Mouse (Mus musculus) layer of hippocampus, postnatal 14 days (tissue): ENCODE results near the gene A030003K21Rik. TPM values are rescaled to one million over a fixed set of nuclear protein-coding genes. Genes with fewer than 3 reads are reported as not detected.
"Not testable (repeated sequence)": the region's sequence is repeated elsewhere in the genome, so short reads cannot be mapped to it uniquely, and the experiment has no call there.

ENCODE experiments used
- DNase-seq, 2 experiments: peaks; one replicate each; pipeline ENCODE4 v3.0.0; 2021 to 2022; ENCODE audit warnings: low spot score in 2 of 2, mixed read lengths in 1 of 2
- total RNA-seq, 2 experiments: library from RNA; stranded (reverse); gene quantifications; 2 replicates each; pipeline ENCODE4 v1.2.3; 2021

Gene A030003K21Rik
- total RNA-seq, 2 experiments from 2014 or later = not detected

GRCm38 (mm10) chr1:82913434-82913833, 29.8 kb downstream of the A030003K21Rik start:
- not testable (repeated sequence) for DNase-seq

DNA sequence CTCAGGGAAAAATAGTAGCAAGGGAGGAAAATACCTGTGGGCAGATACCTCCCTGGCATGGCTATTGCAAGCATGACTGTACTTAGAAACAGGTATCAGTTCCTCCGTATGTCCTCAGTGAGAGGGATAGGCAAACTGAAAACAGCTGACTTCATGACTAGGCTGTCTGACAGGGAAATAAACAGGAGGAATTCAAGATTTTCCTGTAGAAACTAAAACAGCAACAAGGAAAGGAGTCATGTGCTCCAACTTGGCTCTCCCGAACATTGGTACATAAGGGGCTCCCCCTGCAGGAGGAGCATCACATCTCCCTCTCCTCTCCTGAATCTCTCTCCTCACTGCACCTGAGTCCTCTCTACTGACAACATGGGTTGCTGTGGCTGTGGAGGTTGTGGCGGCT, 30.2 kb downstream of the A030003K21Rik start, which contains the start of gene A030005L19Rik:
A030005L19Rik (plus strand) TSS at position 301 of the 400 bp plus-strand sequence.
- DNase-seq = no peak

GRCm38 (mm10) chr1:82905886-82906285, 37.3 kb downstream of the A030003K21Rik start:
- DNase-seq = no peak

DNA sequence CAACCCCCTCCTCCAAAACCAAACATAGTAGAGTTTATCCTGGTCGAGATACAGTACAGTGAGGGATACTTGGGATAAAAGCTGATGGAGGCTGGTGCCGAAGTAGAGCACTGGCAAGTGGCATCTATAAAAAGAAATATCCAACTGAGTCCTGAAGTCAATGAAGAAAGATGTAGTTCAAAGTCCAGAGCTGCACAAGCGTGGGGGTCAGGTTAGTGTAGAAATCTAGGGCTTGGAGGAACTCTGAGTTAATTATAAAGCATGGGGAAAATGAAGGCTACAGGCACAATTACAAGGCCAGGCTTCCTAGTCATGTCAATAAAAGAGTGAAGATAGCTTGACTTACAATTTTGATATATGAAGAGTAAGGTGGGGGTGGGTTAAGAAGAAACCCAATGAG, 42.0 kb downstream of the A030003K21Rik start:
- DNase-seq = no peak

DNA sequence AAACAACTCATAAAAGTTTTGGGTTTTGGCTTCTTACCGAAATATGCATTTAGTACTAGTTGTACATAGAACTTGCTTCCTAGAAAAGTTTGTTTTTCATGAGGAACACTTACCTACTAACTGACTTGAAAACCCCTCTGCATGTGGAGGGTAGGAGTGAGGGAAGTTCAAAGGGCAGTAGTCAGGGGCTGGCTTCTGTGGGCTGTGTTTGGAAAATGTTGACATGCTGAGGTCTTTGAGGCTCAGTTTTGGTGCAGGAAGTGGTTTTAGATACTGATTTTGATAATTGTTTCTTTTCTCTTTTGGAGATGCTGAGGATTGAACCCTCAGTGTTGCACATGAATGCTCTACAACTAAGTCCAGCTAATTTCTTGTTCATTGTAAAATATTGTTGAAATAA, 42.6 kb downstream of the A030003K21Rik start:
- DNase-seq = no peak

DNA sequence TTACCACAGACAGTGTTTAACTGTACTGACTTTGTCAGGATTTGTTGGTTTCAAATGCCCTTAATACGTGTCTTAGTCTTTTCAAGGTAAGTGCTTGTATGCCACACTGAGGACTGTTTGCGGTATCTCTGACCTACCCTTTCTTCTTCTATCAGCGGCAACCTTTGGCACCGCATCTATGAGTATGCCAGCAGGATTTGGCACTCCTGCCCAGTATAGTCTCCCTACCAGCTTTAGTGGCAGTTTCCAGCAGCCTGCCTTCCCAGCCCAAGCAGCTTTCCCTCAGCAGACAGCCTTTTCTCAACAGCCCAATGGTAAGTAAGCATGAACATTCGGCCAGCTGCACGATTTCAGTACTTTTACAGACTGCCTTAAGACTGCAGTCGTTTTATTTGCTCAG, 49.9 kb downstream of the A030003K21Rik start:
- no peak for DNase-seq

Other genes with a start within 250 kb of the A030003K21Rik start
- 100 to 1,000 TPM; 248 to 260 TPM for gene Mff, start 218.5 kb downstream of the A030003K21Rik start, total RNA-seq
- gene Tm4sf20, start 174.9 kb downstream of the A030003K21Rik start, total RNA-seq = not detected
- not detected for gene Gm47791, start 172.1 kb downstream of the A030003K21Rik start, total RNA-seq
- gene Agfg1, start 103.9 kb downstream of the A030003K21Rik start, total RNA-seq = 10 to 100 TPM; 80.4 to 83.2 TPM
- under 1 TPM in 1 of 2 experiments, not detected in 1; 0.83 TPM for gene A030005L19Rik, start 30.1 kb downstream of the A030003K21Rik start, total RNA-seq
- gene A030014E15Rik, start 18.5 kb downstream of the A030003K21Rik start, total RNA-seq = not detected
- not detected for gene Gm6217, start 12.0 kb downstream of the A030003K21Rik start, total RNA-seq
- not detected for gene Gm7544, start 12.6 kb upstream of the A030003K21Rik start, total RNA-seq
- gene Gm47955, start 16.9 kb upstream of the A030003K21Rik start, total RNA-seq = not detected
- not detected for gene Gm47959, start 57.2 kb upstream of the A030003K21Rik start, total RNA-seq
- gene Slc19a3, start 95.1 kb upstream of the A030003K21Rik start, total RNA-seq = 1 to 10 TPM; 2.4 to 3.7 TPM
- gene Krtap28-10, start 99.1 kb upstream of the A030003K21Rik start, total RNA-seq = not detected
- gene Gm47969, start 101.5 kb upstream of the A030003K21Rik start, total RNA-seq = not detected
- not detected for gene A030005K14Rik, start 116.0 kb upstream of the A030003K21Rik start, total RNA-seq
- not detected for gene Krtap28-13, start 117.5 kb upstream of the A030003K21Rik start, total RNA-seq
- gene Ccl20, start 173.4 kb upstream of the A030003K21Rik start, total RNA-seq = not detected
- gene Daw1, start 216.4 kb upstream of the A030003K21Rik start, total RNA-seq = 1 to 10 TPM in 1 of 2 experiments, under 1 TPM in 1; 0.62 to 1.8 TPM